Mouse (Mus musculus) right cerebral cortex, adult 2 months (tissue): ENCODE results near the gene Pdpk1.

Source experiments
- DNase-seq, 2 experiments: peaks; one replicate each; pipeline ENCODE4 v3.0.0; 2021 to 2022; ENCODE audit warnings: low spot score in 2 of 2

The Pdpk1 gene

DNA sequence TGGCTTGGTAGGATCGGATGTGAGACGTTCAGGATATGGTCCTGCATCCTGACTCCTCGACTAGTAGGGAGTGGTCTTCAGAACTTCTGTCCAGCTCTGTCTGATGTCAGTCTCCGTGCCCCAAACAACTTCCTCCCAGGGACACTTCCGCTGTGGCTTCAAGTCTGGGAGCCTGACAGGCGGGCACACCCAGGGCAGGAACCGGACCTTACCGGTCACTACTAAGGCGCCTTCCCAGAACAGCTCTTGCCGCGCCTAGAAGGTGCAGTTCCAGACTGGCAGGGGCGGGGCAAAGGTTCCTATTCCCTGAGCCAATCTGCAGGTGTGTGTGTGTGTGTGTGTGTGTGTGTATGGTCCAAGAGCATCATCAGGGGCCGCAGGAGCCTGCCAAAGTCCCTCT, 113.4 kb downstream of the Pdpk1 start:
- DNase-seq = no peak

GRCm38 (mm10) chr17:24036954-24037353, 113.8 kb downstream of the Pdpk1 start:
- no peak for DNase-seq

GRCm38 (mm10) chr17:24035087-24035486, 115.6 kb downstream of the Pdpk1 start:
- no peak for DNase-seq

- no peak for DNase-seq
Observed at GRCm38 (mm10) chr17:24030551-24030950, 120.2 kb downstream of the Pdpk1 start.

DNA sequence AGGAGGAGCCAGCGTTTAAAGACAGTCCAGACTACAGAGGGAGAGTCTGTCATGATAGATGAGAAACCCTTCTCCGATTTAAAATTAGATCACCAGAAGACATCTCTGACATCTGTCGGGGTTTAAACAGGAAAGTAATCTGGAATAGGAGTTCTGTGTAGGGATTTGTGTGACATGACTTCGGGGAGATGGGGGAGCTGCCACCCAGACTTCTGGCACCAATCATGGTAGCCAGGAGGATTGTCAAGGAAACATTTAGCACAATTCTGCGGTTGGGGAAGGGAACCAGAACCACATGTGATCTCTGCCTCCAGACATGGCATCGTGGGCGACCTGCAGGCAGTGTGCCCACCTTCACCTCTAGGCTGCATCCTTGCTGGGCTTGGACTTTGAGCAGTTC, 121.2 kb downstream of the Pdpk1 start:
- no peak for DNase-seq
